Mouse (Mus musculus) CD4-positive, CD25-positive, alpha-beta regulatory T cell, adult 4 months (primary cell): ENCODE measurements around the gene Fuk. TPM values are rescaled to one million over a fixed set of nuclear protein-coding genes. Genes with fewer than 3 reads are reported as not detected.
"Not testable (repeated sequence)": the region's sequence is repeated elsewhere in the genome, so short reads cannot be mapped to it uniquely, and the experiment has no call there.

Experiments used
- ATAC-seq: one replicate; pipeline ENCODE4 v1.8.0; 2017
- polyA plus RNA-seq, 2 experiments: library from polyadenylated mRNA; unstranded; fragments of 100-300 nt; shearing (Covaris generic); gene quantifications; one replicate each; pipeline ENCODE4 v1.2.1; 2017

The Fuk gene
- polyA plus RNA-seq = 1 to 10 TPM; 1.3 to 2.4 TPM

DNA sequence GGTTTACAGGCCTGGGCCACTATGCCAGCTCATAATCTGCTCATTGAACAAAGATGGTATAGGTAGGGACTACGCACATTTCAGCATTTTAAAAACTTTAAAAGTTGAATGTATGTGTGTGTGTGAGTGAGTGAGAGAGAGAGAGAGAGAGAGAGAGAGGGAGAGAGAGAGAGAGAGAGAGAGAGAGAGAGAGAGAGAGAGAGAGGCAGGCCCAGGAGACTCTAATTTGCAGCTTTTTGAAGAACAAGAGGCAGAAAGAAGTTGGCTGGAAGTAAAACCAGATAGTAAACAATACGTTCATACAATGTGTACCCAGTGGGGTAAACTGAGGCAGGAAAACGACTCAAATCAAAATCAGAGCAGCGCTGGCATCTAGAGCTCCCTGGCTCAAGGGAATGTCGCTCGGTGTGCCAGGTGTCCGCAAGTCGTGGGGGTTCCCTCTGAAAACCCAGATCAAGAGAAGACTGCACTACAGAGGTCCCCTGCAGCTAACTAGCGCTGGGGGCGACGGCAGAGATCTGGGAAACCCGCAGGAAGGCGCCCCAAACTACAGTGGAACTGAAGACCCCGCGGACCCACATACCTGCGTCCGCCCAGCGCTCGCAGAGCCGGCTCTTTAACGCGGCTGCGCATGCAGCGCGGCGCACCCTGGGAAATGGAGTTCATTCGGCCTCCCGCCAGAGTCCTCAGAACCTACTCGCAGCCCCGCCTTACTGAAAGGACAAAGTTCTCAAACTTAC is at the start of gene Fuk:
TSS of gene Fuk (minus strand) at position 650 of the 740 bp plus-strand sequence.
- ATAC-seq = peak; percentile 100

DNA sequence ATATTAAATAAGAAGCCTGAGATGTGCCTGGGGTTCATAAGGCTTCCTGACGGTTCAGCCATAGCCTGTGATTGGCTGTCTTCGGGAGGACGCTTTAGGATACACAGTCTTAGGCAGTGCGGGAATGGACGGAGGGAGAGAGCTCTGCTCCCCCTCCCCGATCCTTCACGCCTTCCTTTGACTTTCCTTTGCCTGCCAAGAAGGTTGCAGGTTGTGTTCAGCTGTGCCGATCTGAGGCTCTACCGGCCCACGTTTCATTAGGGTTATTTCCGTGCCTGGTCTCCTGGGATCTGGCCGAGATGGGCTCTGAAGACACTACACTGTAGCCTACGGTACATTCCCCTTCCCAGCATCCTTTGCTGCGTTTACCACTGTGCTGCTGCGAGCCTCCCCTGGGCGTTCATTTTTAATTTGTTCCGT is 47.8 kb upstream of the Fuk start:
- peak; percentile 82 for ATAC-seq

DNA sequence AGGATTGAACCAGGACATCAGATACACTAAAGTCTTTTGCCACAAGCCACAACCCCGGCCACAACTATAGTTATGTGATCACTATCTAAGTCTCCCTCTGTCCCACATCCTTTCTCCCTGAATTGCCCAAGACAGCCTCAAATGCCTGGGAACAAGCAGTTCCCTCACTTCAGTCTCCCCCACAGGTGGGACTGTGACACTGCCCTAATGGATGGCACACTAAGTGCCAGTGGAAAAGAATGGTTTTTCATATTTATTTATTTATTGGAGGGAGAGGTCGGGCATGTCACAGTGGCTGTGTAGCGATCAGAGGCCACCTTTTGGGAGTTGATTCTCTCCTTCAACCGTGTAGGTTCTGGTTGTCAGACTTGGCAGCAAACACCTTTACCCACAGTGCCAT is 43.4 kb upstream of the Fuk start:
- no peak for ATAC-seq

- no peak for ATAC-seq
Observed at GRCm38 (mm10) chr8:110944276-110944876, 42.1 kb upstream of the Fuk start.

GRCm38 (mm10) chr8:110941453-110941948 is 39.2 kb upstream of the Fuk start:
- no peak for ATAC-seq

- no peak for ATAC-seq
Observed at GRCm38 (mm10) chr8:110940682-110941452, 38.6 kb upstream of the Fuk start.

GRCm38 (mm10) chr8:110938882-110939589 is 36.7 kb upstream of the Fuk start:
- peak; percentile 97 for ATAC-seq

GRCm38 (mm10) chr8:110936217-110936616 is 33.9 kb upstream of the Fuk start:
- ATAC-seq = no peak

DNA sequence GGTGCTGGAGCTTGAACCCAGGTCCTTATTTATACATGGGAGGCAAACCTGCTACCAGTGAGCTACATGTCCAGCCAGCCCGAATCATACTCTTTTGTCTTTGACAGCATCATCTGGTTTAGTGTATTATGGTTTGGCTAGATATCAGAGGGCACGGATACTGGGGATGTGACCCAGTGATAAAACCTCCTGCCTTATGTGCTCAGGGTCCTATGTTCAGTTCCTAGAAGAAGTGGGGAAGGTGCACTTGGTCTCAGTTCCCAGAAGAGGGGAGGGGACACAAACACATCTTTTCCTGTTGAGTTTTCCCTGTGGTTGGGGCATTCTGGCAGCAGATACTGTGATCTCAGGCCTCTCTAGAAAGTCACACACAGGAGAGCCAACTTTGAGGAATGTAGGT is 31.0 kb upstream of the Fuk start:
- no peak for ATAC-seq

- no peak for ATAC-seq
Observed at GRCm38 (mm10) chr8:110932444-110932843, 30.2 kb upstream of the Fuk start.

- ATAC-seq = no peak
Observed at GRCm38 (mm10) chr8:110931176-110931939, 29.1 kb upstream of the Fuk start.

GRCm38 (mm10) chr8:110929672-110930071 is 27.4 kb upstream of the Fuk start:
- ATAC-seq = not testable (repeated sequence)

GRCm38 (mm10) chr8:110929066-110929465 is 26.8 kb upstream of the Fuk start:
- ATAC-seq = peak; percentile 93

- no peak for ATAC-seq
Observed at GRCm38 (mm10) chr8:110928435-110928834, 26.1 kb upstream of the Fuk start.

- no peak for ATAC-seq
Observed at GRCm38 (mm10) chr8:110926690-110927089, 24.4 kb upstream of the Fuk start.

DNA sequence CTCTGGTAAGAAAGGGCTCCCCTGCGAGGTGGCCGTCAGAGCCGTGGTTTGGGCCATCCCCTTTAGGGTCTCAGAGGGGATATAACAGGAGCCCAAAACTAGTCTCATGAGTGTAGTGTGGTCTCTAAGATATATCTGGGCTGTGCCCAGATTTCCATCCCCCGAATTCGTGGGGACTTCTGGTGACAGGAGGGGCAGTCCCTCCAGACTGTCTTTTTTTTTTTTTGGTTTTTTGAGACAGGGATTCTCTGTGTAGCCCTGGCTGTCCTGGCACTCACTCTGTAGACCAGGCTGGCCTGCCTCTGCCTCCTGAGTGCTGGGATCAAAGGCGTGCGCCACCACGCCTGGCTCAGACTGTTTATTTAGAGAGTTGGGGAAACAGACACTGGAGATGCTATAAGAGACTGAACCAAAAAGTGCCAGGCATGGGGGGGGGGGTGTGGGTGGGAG is 23.4 kb upstream of the Fuk start:
- peak; percentile 14 for ATAC-seq

- ATAC-seq = no peak
Observed at GRCm38 (mm10) chr8:110921492-110922230, 19.4 kb upstream of the Fuk start.

DNA sequence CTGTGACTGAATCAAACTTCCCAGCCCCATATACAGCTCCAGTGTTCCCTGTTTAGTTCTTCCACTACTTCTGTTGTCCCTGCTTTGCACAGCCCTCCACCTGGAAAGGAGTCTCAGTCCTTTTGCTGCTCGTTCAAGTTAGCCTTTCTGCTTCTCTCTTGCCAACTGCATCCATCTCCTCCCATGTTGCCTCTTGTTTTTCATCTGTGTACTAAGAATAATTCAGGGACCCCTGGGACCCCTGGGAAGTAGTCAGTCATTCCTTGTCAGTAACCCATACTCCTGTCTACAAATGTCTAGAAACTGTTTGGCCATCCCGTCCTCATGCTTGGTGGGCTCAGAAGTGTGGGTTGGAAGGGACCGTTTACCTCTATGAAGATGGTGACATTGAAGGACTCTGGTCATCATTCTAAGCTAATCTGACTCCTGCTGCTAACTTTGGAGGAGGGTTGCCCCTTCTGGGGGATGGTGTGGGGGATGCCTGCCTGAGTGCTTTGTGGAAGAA is 18.5 kb upstream of the Fuk start:
- ATAC-seq = no peak

DNA sequence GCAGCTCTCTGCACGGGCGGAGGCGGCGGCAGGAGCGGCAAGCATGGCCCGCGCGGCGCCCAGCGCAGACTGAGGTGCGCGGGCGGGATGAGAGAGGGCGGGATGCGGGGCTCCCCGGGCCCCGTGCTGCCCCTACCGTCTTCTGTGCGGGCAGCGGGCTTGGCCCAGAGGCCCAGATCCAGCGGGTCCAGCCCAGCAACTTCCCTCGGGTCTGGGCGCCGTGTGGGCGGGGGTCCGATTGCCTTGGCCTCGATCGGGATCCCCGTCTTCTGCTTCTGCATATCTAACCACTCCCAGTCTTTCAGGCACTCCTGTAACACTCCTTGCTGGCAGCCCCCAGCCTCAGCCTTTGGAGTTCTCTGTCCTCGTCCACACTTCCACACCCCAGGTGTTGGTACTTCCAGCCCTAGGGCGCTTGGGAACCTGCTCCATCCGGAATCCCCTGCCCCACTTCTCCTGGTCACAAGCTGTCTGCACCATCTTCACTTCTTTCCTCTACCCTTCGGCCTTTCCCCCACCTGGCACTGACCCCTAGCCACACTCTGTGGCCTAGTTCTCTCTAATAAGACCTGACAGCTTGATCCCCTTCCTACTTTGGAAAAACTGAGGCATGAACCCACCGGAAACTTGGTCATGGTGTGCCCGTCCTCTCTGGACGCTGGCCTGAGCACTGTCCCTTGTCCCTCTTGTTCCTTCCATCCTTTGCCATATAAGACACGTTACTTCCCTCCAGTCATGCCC is 17.9 kb upstream of the Fuk start:
- peak; percentile 53 for ATAC-seq
